Mouse (Mus musculus) megakaryocyte, embryonic 14.5 days (primary cell): Measurements from ENCODE around the gene Spata13.

Experiments
- FLI1 ChIP-seq: IDR thresholded peaks from 2 replicates; pipeline ENCODE4 v1.6.1; 2012; ENCODE audit warnings: low read length, inconsistent platforms, mixed read lengths
- GATA1 ChIP-seq: IDR thresholded peaks from 3 replicates; pipeline ENCODE4 v1.6.1; 2012; ENCODE audit warnings: mixed read lengths, low read length, inconsistent platforms, borderline replicate concordance

DNA sequence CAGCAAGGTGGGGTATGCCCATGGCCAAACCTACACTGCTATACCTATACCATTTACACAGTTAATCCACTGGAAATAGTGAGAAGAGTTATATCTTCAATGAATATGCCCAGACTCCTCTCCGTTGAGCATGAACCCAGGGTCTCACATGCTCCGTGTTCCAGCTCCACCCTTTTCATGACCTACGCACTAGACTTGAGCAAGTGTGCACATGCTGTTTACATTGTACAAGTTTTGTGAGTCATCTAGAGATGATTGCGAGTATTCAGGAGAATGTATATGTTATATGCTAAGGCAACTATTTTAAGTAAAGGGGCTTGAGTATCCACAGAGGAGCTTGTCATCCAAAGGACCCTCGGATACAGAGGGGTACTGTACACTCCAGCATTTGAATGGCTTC, 77.4 kb downstream of the Spata13 start:
- no peak for TF ChIP-seq GATA1
- TF ChIP-seq FLI1, result no peak
